Mouse (Mus musculus) intestine, postnatal 0 days (tissue): ENCODE data around the gene Nfix. TPM values are rescaled to one million over a fixed set of nuclear protein-coding genes. Genes with fewer than 3 reads are reported as not detected.

Experiments used
- ATAC-seq: fragments of 200-750 bp; cut with Nextera tagmentation; 2 replicates; pipeline ENCODE4 v1.8.0; 2017; ENCODE audit warnings: mild to moderate bottlenecking, moderate TSS enrichment, moderate library complexity
- H3K27ac ChIP-seq: fragments of 300-500 bp; sonication (generic); 2 replicates; pipeline ENCODE4 v1.5.1; 2014; ENCODE audit warnings: mild to moderate bottlenecking, low read depth, low read length, moderate library complexity
- H3K27me3 ChIP-seq: fragments of 300-500 bp; sonication (generic); replicated peaks from 2 replicates; pipeline ENCODE4 v1.6.1; 2014; ENCODE audit warnings: low read length, mixed read lengths; ENCODE audit not compliant: control insufficient read depth, insufficient read depth
- H3K36me3 ChIP-seq: fragments of 300-500 bp; sonication (generic); 2 replicates; pipeline ENCODE4 v1.6.1; 2014; ENCODE audit warnings: mild to moderate bottlenecking, moderate library complexity; ENCODE audit not compliant: control insufficient read depth, insufficient read depth
- H3K4me1 ChIP-seq: fragments of 300-500 bp; sonication (generic); replicated peaks from 2 replicates; pipeline ENCODE4 v1.6.1; 2014; ENCODE audit warnings: antibody characterized with exemption, low read length, mixed read lengths; ENCODE audit not compliant: control insufficient read depth, insufficient read depth
- H3K4me2 ChIP-seq: fragments of 300-500 bp; sonication (generic); replicated peaks from 2 replicates; pipeline ENCODE4 v1.6.1; 2014; ENCODE audit warnings: low read depth, mild to moderate bottlenecking, moderate library complexity
- H3K4me3 ChIP-seq: fragments of 300-500 bp; sonication (generic); 2 replicates; pipeline ENCODE4 v1.5.1; 2014; ENCODE audit warnings: low read depth, low read length
- H3K9ac ChIP-seq: fragments of 300-500 bp; sonication (generic); 2 replicates; pipeline ENCODE4 v1.6.1; 2014; ENCODE audit warnings: mild to moderate bottlenecking, low read depth, low read length
- H3K9me3 ChIP-seq: fragments of 300-500 bp; sonication (generic); 2 replicates; pipeline ENCODE4 v1.6.1; 2016; ENCODE audit warnings: mixed run types; ENCODE audit not compliant: control insufficient read depth
- CTCF ChIP-seq: sonication (generic); IDR thresholded peaks from 2 replicates; pipeline ENCODE4 v1.5.1; 2016; ENCODE audit warnings: low read depth, mild to moderate bottlenecking, control low read depth, antibody characterized with exemption, moderate library complexity
- WGBS: fragments of 180-500 bp; shearing (Covaris S2); extraction: QIAGEN DNeasy Blood & Tissue Kit; methylation state at CpG from one replicate; pipeline ENCODE4 v1.1.7; 2014; 5-methylcytosine and 5-hydroxymethylcytosine counted together
- polyA plus RNA-seq: library from polyadenylated mRNA; unstranded; fragments of >200 nt; fragmentation: Nextera tagmentation; extraction: Ambion mirVana; gene quantifications from 2 replicates; pipeline ENCODE4 v1.2.1, GENCODE M21; 2015

Nfix gene
- polyA plus RNA-seq, 1 experiment from 2014 or later = 12.0 TPM

DNA sequence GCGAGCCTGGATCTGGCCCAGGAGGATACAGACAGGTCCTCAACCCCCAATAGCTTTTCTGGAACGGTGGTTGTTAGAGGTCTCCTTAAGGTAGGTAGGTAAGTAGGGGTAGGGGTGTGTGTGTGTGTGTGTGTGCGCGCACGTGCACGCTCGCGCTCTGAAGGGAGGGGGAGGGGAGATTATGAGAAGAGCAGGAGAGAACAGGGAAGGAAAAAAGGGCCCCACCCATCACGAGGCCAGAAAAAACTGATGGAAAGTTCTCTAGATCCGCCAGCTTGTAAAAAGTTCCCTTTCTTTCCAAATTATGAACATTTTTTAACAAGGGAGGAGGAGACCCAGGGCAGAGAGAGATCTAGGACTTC lies 57.1 kb downstream of the Nfix start:
- peak; percentile 7; the same call in 1 of the 2 replicates for ATAC-seq

GRCm38 (mm10) chr8:84742171-84743053 lies 57.7 kb downstream of the Nfix start:
- no peak overlapping the region for H3K27ac ChIP-seq
- no peak overlapping the region for H3K9ac ChIP-seq
- H3K27me3 ChIP-seq = peaks cover 4% of the 10 kb centered on the region
- H3K4me3 ChIP-seq = no peak overlapping the region
- H3K9me3 ChIP-seq = no peaks in the 10 kb centered on the region
- WGBS = 44% methylated on average over 32 of the region's 32 CpGs
- no peak for TF ChIP-seq CTCF
- H3K36me3 ChIP-seq = no peaks in the 10 kb centered on the region
- peak; percentile 5; the same call in 1 of the 2 replicates for ATAC-seq
- peak overlapping the region; percentile 37 for H3K4me2 ChIP-seq
- H3K4me1 ChIP-seq = 0 out of 2 replicates have a peak, but pooled peaks cover 12% of the 10 kb centered on the region

More for the DNA sequence above, 57.1 kb downstream of the Nfix start:
- Histone ChIP-seq H3K4me3 (no peak overlapping the region), H3K9me3 (no peaks in the 10 kb centered on the region), H3K4me2 (peak overlapping the region; percentile 37), H3K4me1 (0 out of 2 replicates have a peak, but pooled peaks cover 12% of the 10 kb centered on the region), H3K27ac (peak overlapping the region; percentile 50; the same call in 1 of the 2 replicates), H3K36me3 (no peaks in the 10 kb centered on the region), H3K9ac (no peak overlapping the region), H3K27me3 (peaks cover 4% of the 10 kb centered on the region)
- WGBS = 36% methylated on average over 10 of the region's 10 CpGs
- no peak for TF ChIP-seq CTCF

DNA sequence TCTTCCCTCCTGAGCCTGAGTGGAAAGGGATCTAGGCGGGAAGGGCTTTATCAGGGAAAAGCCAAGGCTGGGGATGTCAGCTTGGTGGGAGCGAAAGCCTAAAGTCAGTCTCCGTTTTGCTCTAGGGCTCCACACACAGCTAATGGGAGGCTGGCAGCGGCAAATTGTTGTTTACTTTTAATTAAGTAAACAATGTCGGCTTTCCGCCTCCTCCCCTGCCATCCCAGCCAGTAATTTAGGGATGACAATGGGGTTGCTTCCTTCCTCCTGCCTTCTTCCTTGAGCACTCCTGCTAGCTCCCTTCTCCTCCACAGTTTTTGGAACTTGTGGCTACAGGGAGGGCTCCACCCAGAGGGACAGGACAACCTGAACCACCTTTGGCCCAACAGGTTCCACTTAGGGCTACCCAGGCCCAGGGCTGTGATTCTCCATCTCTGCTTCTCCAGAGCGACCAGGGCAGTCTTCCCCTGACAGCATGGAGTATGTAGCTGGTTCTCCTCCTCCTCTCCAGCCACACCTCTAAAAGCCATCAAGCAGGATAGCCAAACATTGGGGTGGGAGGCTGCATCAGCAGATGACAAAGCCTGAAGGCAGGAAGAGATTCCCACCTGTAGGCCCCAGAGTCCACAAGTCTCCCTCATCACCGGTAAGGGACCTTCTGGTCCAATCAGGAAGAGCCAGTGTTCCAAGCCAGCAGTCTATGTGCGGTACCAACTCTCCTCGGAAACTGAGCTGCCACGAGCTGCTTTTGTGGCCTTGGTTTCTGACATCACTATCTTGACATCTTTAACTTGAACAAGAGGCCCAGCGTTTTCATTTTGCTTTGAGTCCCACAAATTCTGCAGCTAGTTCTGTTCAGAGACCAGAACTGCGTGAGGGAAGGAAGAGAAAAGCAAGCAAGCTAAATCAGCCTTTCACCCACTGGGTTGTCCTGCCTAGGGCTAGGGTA lies 59.0 kb downstream of the Nfix start:
- H3K4me1 ChIP-seq = 0 out of 2 replicates have a peak, but pooled peaks cover 8% of the 10 kb centered on the region
- no peak for ATAC-seq
- peaks cover 12% of the 10 kb centered on the region for H3K27me3 ChIP-seq
- H3K9ac ChIP-seq = no peak overlapping the region
- no peak overlapping the region for H3K4me2 ChIP-seq
- no peak for TF ChIP-seq CTCF
- no peak overlapping the region for H3K27ac ChIP-seq
- no peaks in the 10 kb centered on the region for H3K36me3 ChIP-seq
- H3K9me3 ChIP-seq = no peaks in the 10 kb centered on the region
- WGBS = 61% methylated on average over 13 of the region's 13 CpGs
- H3K4me3 ChIP-seq = no peak overlapping the region

- Histone ChIP-seq H3K9ac (no peak overlapping the region), H3K27ac (no peak overlapping the region), H3K4me1 (0 out of 2 replicates have a peak, but pooled peaks cover 4% of the 10 kb centered on the region), H3K4me2 (no peak overlapping the region), H3K9me3 (no peaks in the 10 kb centered on the region), H3K4me3 (no peak overlapping the region), H3K36me3 (no peaks in the 10 kb centered on the region), H3K27me3 (peaks cover 17% of the 10 kb centered on the region)
- TF ChIP-seq CTCF = no peak
- ATAC-seq = no peak
- 31% methylated on average over 1 of the region's 1 CpGs for WGBS
Measured at GRCm38 (mm10) chr8:84739401-84739742, 60.8 kb downstream of the Nfix start.

- 80% methylated on average over 10 of the region's 10 CpGs for WGBS
- no peak for TF ChIP-seq CTCF
- no peak for ATAC-seq
- H3K4me3 ChIP-seq = no peak overlapping the region
- H3K4me1 ChIP-seq = 0 out of 2 replicates have a peak, but pooled peaks cover 4% of the 10 kb centered on the region
- H3K9ac ChIP-seq = no peak overlapping the region
- H3K27ac ChIP-seq = no peak overlapping the region
- H3K9me3 ChIP-seq = no peaks in the 10 kb centered on the region
- peaks cover 17% of the 10 kb centered on the region for H3K27me3 ChIP-seq
- H3K4me2 ChIP-seq = no peak overlapping the region
- H3K36me3 ChIP-seq = no peaks in the 10 kb centered on the region
Measured at GRCm38 (mm10) chr8:84738715-84739400, 61.3 kb downstream of the Nfix start.
